Mouse (Mus musculus) limb, embryonic 10.5 days (tissue): ENCODE results near the gene Gm12394. TPM values are rescaled to one million over a fixed set of nuclear protein-coding genes. Genes with fewer than 3 reads are reported as not detected.
"Not testable (repeated sequence)": the region's sequence is repeated elsewhere in the genome, so short reads cannot be mapped to it uniquely, and the experiment has no call there.

Source experiments
- DNase-seq: peaks from one replicate; pipeline ENCODE4 v3.0.0-alpha.2; 2017; ENCODE audit warnings: low spot score
- H3K27ac ChIP-seq: fragments of 300-500 bp; sonication (generic); 2 replicates; pipeline ENCODE4 v1.5.1; 2016; ENCODE audit warnings: mild to moderate bottlenecking
- H3K27me3 ChIP-seq: fragments of 300-500 bp; sonication (generic); 2 replicates; pipeline ENCODE4 v1.6.1; 2016; ENCODE audit warnings: low read depth, mild to moderate bottlenecking; ENCODE audit not compliant: poor library complexity, severe bottlenecking
- H3K36me3 ChIP-seq: fragments of 300-500 bp; sonication (generic); 2 replicates; pipeline ENCODE4 v1.6.1; 2016; ENCODE audit warnings: mild to moderate bottlenecking, moderate library complexity
- H3K4me1 ChIP-seq: fragments of 300-500 bp; sonication (generic); 2 replicates; pipeline ENCODE4 v1.6.1; 2016
- H3K4me3 ChIP-seq: fragments of 300-500 bp; sonication (generic); 2 replicates; pipeline ENCODE4 v1.5.1; 2016; ENCODE audit warnings: mild to moderate bottlenecking, moderate library complexity
- H3K9me3 ChIP-seq: fragments of 300-500 bp; sonication (generic); replicated peaks from 2 replicates; pipeline ENCODE4 v1.6.1; 2016; ENCODE audit warnings: mild to moderate bottlenecking
- WGBS: fragments of 180-500 bp; shearing (Covaris S2); methylation state at CpG from one replicate; pipeline ENCODE4 v1.1.7; 2016; 5-methylcytosine and 5-hydroxymethylcytosine counted together
- polyA plus RNA-seq: library from polyadenylated mRNA; unstranded; fragments of >200 nt; fragmentation: Nextera tagmentation; extraction: Ambion mirVana; gene quantifications from 2 replicates; pipeline ENCODE4 v1.2.1, GENCODE M21; 2016

The Gm12394 gene
- polyA plus RNA-seq, 1 experiment from 2014 or later: 0.06 TPM

- H3K36me3 ChIP-seq, H3K27ac ChIP-seq, DNase-seq, H3K4me3 ChIP-seq, H3K9me3 ChIP-seq, H3K27me3 ChIP-seq, H3K4me1 ChIP-seq: not testable (repeated sequence)
- no CpG with 5 or more reads among the region's 6 CpGs for WGBS
Measured at GRCm38 (mm10) chr4:42756477-42756876, 100.1 kb downstream of the Gm12394 start, which contains the start of gene Ccl19. TSS of gene Ccl19 (minus strand) at chr4:42756577.

GRCm38 (mm10) chr4:42735245-42735644, 121.3 kb downstream of the Gm12394 start, which contains the start of gene 4930578G10Rik:
TSS of gene 4930578G10Rik (plus strand) at chr4:42735545.
- WGBS: no CpG with 5 or more reads among the region's 13 CpGs
- not testable (repeated sequence) for H3K36me3 ChIP-seq, H3K27ac ChIP-seq, H3K4me3 ChIP-seq, H3K27me3 ChIP-seq, H3K9me3 ChIP-seq, DNase-seq, H3K4me1 ChIP-seq

Other genes starting within 250 kb of the Gm12394 start
- gene Gm10591, start 244.6 kb downstream of the Gm12394 start, polyA plus RNA-seq: not detected in 2 replicates
- not detected in 2 replicates for gene Gm2564, start 227.1 kb downstream of the Gm12394 start, polyA plus RNA-seq
- gene Ccl27b, start 201.5 kb downstream of the Gm12394 start, polyA plus RNA-seq: not detected in 2 replicates
- not detected in 2 replicates for gene Il11ra2, start 194.9 kb downstream of the Gm12394 start, polyA plus RNA-seq
- not detected in 2 replicates for gene 4930578G10Rik, start 121.2 kb downstream of the Gm12394 start, polyA plus RNA-seq
- not detected in 2 replicates for gene Ccl19, start 100.2 kb downstream of the Gm12394 start, polyA plus RNA-seq
- gene Ccl21a, start 82.8 kb downstream of the Gm12394 start, polyA plus RNA-seq: not detected in 2 replicates
- gene Fam205a1, start 2.9 kb downstream of the Gm12394 start, polyA plus RNA-seq: not detected in 2 replicates
- gene Fam205c, start 17.5 kb upstream of the Gm12394 start, polyA plus RNA-seq: 0.10 TPM in 1 of 2 replicates, not detected in the other
- gene Phf24, start 59.9 kb upstream of the Gm12394 start, polyA plus RNA-seq: 0.16 TPM in 1 of 2 replicates, not detected in the other
- gene Dnajb5, start 93.0 kb upstream of the Gm12394 start, polyA plus RNA-seq: 7.0 and 8.8 TPM in 2 replicates
- 0.51 and 0.87 TPM in 2 replicates for gene 1700022I11Rik, start 112.8 kb upstream of the Gm12394 start, polyA plus RNA-seq
- 650 and 691 TPM in 2 replicates for gene Vcp, start 143.7 kb upstream of the Gm12394 start, polyA plus RNA-seq
- gene Fancg, start 153.7 kb upstream of the Gm12394 start, polyA plus RNA-seq: 25.5 and 26.8 TPM in 2 replicates
- 21.7 and 27.5 TPM in 2 replicates for gene Pigo, start 169.0 kb upstream of the Gm12394 start, polyA plus RNA-seq
- 484 and 538 TPM in 2 replicates for gene Stoml2, start 174.9 kb upstream of the Gm12394 start, polyA plus RNA-seq
- gene Fam214b, start 189.4 kb upstream of the Gm12394 start, polyA plus RNA-seq: 6.6 and 8.5 TPM in 2 replicates
- 0.92 and 2.1 TPM in 2 replicates for gene Unc13b, start 202.2 kb upstream of the Gm12394 start, polyA plus RNA-seq